Mouse (Mus musculus): ENCODE data around the gene Pdk1. TPM values are rescaled to one million over a fixed set of nuclear protein-coding genes. Genes with fewer than 3 reads are reported as not detected.

Pdk1 gene
- total RNA-seq (2021) = 10 to 100 TPM; 44.8 to 52.9 TPM
- long read RNA-seq, experiment 1, full-length matches to known transcripts = 24 of 34 reads
- long read RNA-seq, experiment 1, partial matches to known transcripts = 6 of 34 reads
- long read RNA-seq, experiment 1, other reads (novel, unspliced or antisense) = 4 of 34 reads
- long read RNA-seq, experiment 2, full-length matches to known transcripts = 18 of 28 reads
- long read RNA-seq, experiment 2, partial matches to known transcripts = 4 of 28 reads
- long read RNA-seq, experiment 2, other reads (novel, unspliced or antisense) = 6 of 28 reads

DNA sequence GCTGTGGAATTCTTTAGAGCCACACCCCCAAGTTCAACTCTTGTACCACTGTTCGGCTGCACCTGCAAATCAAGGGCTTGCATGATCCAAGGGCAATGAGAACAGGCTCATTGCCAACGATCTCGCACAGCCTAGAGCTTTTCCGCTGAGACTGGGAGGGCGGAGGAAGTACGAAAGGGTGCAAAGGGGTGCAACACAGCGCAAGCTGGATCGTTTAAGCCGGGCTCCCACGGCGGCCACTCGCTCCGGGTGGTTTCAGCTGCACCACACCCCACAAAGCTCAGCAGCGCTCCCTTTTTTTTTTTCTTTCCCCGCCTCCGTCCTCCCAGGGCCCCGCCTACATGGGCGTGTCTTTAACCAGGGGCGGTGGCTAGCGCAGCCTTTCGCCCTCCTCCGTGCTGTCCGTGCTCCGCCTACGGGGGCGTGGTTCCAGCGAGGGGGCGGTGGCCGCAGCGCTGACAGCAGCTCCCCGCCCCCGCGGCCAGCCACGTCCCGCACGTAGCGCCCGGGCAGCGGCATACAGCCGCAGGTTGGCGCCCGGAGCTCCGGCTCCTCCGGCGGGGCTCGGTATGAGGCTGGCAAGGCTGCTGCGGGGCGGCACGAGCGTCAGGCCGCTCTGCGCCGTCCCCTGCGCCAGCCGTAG is at the start of gene Pdk1:
Gene Pdk1, plus strand, starts transcription at position 424 of the 643 bp plus-strand sequence.
- peak; percentile 97 to 98 for DNase-seq (ENCODE audit: low spot score in 2 of 2)

DNA sequence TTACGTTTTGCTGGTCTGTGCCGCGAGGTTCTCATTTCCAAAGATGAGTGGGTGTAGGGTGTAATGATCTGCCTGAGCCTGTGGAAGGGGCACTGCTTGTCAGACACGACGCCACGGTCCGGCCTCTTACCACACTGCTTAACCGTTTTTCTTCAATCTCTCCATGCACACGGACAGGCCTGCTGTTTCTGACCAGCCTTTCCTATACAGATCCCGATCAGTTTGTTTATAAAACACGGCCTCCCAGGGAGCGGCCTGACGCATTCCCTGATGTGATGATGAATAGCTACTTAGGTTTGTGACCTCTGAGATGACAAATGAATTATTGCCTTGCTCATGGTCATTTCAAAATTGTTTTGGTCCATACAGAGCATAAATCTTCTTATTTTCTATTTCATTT is 48.9 kb upstream of the Pdk1 start:
- DNase-seq (ENCODE audit: low spot score in 2 of 2) = no peak

DNA sequence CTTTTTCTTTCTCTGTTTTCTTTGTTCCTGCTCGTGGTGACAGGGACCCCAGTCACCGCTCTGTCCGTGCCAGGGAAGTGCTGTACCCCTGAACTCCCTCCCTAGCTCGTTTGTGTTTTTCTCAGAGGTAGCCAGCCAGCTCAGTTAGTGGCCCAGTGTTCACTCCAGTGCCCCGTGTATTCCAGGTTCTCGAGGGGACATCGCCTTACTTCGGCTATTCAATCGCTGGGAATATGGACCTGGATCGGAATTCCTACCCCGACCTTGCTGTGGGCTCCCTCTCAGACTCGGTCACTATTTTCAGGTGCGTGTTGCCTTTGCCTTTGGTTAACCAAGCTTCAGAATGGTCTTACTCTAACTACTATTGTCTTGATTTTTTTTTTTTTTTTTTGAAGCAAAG is 45.3 kb upstream of the Pdk1 start:
- no peak for DNase-seq (ENCODE audit: low spot score in 2 of 2)

DNA sequence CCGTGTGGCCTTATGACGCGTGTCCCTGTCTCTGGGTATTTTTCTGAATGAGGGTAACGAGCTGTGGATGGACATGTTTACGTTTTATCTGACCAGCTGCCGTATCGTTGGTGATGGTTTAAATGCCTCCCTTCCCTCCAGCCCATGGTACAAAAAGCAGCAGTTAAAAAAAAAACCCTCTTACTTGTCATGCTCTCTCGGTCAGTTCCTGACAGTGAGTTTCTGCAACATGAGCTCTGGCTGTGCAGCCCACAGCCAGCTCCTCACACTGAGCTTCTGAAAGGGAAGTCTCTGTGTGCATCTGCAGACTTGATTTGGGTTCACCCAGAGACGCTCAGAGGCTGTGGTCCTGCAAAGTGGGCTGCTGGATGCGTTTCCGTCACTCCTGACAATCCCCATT is 44.1 kb upstream of the Pdk1 start:
- DNase-seq (ENCODE audit: low spot score in 2 of 2) = no peak

DNA sequence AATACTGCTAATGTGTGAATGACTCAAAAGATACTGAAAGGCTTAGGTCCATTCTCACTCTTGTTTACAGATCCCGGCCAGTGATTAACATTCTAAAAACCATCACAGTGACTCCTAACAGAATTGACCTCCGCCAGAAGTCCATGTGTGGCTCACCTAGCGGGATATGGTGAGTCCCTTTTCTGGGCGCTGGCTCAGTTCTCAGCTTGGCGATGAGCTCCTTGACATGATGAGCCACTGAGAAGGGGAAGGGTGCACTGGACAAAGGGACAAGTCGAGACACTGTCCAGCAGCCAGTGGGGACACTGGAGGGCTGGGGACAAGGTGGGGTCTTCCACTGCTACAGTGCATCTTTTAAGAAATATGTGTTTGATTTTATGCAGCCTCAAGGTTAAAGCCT is 39.4 kb upstream of the Pdk1 start:
- DNase-seq (ENCODE audit: low spot score in 2 of 2) = no peak

DNA sequence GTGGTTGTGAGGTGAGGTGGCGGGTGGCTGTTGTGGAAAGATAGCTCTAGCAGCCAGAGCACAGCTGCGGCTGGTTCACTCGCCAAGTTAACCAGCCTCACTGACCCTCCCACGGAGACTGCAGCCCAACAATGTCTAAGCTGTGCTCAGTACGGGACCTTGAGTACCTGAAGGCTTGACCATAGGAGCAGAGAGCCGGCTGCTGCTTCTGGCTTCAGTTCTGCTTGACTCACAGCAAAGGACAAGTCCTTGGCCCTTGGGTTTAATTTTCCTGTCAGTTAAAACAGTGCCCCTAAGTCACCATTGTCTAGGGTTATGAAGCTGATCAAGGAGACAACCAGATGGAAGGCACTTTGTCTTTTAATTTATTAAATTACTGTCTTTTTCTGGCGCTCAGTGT is 38.7 kb upstream of the Pdk1 start:
- no peak for DNase-seq (ENCODE audit: low spot score in 2 of 2)

DNA sequence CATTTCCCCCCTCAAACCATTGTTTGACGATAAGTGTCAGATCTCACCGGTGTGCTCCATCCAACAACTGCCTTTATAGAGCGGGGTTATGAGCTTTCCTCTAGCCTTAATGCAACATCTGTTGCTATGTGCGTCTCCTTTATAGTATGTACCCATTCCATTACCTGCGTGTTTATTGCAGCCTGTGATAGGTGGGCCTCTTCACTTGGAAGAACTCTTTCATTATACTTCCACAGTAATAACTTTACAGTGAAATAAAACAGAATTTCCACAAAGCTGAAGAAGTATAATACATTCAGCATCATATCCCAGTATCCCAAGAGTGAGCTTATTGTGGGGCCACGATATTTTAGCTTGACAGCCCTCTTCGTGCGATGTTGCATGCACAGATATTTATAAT is 37.5 kb upstream of the Pdk1 start:
- no peak for DNase-seq (ENCODE audit: low spot score in 2 of 2)

DNA sequence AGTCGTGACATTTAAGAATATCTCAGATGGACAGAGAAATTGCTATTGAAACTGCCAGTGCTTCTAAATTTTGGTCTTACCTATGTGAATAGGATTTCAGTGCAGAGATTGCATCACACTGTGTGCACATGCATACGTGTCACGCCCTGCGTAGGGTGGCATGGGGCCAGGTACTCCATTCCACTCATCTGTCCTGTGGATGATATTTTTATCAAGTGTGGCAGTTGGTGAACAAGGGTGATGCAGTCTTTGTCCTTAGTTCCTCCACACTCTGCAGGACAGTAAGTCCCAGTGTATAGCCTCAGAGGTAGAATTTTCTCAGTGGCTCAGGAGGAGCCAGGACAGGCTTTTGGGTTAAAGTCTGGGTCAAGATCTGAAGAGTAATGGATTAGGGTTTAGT is 36.8 kb upstream of the Pdk1 start:
- no peak for DNase-seq (ENCODE audit: low spot score in 2 of 2)

DNA sequence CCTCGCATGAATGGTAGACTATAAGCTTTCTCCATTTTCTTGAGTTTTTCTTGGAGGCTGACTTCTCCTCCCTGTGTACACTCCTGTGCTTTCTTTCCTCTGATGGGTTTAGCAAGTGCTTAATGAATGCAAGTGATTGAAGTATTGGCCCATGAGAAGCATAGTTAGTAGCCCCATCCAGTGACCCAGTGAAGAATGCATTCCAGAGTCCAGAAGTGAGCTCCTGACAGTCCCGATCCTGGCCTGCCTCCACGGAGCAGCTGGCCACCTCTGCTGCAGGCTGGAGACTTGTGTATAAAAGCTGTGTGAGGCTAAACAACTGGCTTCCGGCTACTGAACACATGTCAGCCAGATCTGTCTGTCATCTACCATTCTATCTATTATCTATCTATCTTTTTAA is 35.8 kb upstream of the Pdk1 start:
- DNase-seq (ENCODE audit: low spot score in 2 of 2) = no peak

DNA sequence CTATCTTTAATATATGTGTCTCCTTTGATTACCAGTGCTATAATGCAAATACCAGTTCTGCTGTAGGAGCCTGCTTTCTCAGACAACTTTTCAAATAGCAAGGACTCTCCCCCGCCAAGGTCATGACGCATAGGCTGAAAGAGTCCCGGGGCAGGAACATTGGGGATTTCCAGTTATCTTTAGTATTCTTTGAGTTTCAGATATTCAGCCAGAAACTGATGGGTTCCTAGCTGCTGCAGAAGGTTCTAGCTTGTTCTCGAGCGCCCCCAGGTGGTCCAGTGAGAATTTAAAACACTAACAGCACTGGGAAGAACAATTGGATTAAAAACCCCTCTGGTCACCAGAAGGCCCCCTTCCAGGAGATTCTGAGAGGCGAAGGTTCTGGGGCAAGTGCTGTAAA is 35.2 kb upstream of the Pdk1 start:
- peak; percentile 72 to 83 for DNase-seq (ENCODE audit: low spot score in 2 of 2)

DNA sequence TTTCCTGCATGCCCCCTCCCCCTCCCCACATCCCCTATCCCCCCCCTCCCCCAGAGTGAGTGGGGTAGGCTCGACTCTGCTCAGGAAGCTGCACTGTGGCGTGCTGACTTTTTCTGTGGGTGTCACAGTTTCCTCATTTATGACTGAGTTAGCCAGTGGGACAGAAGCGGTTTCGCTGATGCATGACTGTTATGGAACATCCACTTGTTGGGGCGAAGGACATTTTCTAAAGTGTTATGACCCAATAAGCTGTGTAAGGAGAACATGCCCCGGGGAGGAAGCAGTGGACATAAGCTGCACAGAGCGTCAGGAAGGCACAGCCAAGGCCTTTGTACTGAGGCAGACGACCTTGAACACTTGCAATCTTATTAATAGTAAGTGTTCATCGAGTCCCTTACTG is 29.7 kb upstream of the Pdk1 start:
- no peak for DNase-seq (ENCODE audit: low spot score in 2 of 2)

DNA sequence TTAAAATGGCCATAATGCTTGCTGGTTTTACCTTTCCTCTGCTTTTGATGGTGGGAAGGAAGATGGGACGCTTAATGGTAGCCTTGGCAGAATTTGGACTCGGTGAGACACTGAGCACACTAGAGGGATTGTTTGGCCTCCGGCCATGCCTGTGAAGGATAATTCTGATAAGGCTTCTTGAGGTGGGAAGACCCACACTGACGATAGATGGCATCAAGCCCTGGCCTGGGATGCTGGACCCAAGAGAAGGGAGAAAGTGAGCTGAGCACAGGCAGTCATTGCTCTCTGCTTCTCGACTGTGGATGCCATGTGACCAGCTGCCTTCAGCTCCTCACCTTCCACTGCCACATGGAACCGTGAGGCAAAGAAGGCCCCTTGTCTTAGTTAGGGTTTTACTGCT is 28.1 kb upstream of the Pdk1 start:
- DNase-seq (ENCODE audit: low spot score in 2 of 2) = no peak

DNA sequence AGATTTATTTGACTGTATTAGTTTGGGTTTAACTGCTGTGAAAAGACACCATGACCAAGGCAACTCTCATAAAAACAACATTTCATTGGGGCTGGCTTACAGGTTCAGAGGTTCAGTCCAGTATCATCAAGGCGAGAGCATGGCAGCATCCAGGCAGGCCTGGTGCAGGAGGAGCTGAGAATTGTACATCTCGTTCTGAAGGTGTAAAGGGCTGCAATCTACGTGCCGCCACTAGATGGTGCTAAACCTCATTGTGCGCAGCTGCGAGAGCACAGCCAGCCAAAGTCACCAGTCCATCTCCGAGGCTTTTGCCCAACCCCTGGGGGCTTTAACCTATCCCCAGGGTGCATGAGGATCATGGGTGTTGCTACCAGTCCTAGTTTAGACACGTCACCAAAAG is 20.9 kb upstream of the Pdk1 start:
- DNase-seq (ENCODE audit: low spot score in 2 of 2) = peak; percentile 47 to 68

DNA sequence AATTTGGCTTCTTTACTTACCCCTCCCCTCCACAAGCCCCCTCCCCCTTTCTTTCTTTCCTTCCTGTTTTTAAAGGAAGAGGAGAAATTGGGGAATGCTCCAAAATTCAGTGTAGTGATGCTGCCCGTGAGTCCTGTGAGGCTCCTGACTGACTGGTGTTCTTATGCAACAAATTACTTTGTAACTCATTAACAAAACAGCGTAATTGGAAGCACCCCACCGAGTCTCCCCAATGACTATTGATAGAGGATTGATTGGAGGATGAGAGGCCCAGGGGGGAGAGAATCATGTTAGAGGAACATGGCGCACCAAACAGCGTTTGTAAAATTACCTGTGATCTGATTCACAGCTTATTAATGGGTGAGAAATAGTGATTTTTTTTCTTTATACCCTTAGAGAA is 17.9 kb upstream of the Pdk1 start:
- no peak for DNase-seq (ENCODE audit: low spot score in 2 of 2)

DNA sequence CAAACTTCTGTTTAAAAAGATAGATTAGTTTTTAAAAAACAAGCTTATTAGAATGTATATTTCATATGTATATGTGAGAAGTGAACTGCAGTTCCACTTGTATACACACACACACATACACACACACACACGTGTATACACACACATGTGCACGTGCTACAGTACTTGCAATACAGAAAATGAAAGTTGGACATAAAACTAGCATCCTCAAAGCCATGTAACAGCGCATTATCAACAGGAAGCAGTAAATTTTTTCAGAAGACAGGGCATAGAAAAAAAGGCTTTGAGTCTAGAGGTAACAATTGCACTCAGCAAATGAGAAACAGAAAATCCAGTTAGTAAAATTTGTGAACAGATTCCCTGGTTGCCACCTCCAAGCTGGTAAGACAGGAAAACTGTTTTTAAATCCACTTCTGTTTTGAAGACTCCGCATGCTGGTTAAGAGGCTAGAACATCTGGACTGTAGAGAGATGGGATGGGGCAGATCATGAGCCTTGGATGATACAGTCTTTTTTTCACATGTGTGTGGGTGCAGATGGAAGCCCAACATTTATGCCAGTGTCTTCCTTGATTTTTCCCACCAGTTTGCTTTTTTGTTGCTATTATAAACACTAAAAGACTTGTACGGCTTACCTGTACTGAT is 9.4 kb upstream of the Pdk1 start:
- no peak for DNase-seq (ENCODE audit: low spot score in 2 of 2)

DNA sequence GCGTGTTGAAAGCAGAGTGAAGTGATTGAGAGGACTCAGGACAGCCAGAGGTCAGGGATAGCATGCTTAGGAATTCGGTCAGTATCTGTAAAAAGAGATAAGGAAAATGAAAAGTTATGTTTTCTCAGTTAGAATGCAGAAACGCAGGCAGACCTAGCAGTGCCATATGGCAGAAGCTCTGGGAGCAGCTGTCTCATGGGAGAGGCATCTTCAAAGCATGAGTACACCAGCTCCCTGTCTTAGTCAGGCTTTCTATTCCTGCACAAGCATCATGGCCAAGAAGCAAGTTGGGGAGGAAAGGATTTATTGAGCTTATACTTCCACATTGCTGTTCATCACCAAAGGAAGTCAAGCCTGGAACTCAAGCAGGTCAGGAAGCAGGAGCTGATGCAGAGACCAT is 8.0 kb upstream of the Pdk1 start:
- peak; percentile 72 to 80 for DNase-seq (ENCODE audit: low spot score in 2 of 2)

DNA sequence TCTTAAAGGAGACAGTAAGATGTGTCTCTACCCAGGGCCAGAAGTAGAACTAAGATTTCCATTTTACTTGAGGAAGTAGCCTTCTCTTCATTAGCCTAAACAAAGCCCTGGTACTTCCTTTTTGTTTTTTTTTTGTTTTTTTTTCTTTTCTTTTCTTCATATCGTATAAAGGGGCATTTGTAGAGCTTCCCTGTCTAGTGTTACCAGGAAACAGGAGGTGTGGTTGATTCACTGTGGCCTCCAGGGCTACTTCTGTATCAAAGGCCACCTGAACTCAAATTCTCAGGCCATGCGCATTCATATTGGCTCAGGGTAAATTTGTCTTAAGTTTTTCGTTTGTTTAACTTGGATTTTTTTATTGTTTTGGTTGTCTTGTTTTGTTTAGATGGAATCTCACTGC is 7.1 kb upstream of the Pdk1 start:
- no peak for DNase-seq (ENCODE audit: low spot score in 2 of 2)

DNA sequence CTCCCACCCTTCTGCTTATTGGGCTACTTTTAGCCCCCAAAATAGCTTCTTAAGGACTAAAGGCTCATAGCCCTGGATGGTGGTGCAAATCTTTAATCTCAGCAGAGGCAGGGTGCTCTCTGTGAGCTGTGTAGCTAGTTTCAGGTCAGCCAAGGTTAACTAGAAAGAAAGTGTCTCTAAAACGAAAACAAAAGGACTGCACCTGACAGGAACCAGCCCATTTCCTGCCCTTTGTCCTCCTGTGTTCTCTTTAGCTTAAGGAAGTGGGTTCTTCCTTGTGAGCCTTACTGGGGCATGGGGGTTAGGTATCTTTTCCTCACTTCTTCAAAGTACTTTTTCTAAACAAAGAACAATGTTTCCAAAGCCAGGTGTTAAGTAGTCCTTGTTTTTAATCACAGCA is 6.5 kb upstream of the Pdk1 start:
- no peak for DNase-seq (ENCODE audit: low spot score in 2 of 2)

DNA sequence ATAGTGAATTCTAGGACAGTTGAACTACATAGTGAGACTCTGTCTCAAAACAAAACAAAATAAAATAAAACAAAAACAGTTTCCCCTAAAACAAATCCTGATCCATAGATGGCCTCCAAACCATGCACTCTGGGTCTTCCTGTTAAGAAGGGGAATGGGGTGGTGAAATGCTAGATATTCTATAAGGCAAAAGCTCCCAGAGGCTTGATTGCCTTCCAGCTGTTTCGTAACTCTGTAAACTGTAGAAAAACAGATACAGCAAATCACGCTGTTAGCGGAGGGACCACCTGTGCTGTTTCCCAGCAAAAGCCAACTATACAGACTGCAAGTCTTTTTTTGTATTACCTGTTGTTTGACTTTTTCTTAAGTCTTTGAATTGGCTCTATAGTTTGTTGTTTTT is 6.0 kb upstream of the Pdk1 start:
- DNase-seq (ENCODE audit: low spot score in 2 of 2) = no peak

DNA sequence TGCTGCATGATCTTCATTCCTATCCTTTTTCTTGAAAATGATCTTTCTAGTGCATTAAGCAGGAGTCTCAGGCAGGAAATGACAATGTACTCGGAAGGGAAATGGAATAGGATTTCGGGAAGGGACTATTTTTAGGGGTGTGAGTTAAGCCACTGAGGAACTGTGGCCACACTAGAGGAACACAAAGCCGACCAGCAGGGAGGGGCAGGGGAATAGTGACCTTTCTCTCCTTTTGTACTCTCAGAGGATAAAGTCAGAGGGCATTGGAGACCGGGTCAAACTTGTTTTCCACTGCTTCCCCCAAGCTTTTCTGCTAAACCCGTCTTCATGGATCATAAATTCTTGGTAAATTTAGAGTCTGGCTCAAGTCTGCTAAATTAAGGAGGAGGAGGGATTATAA is 5.5 kb upstream of the Pdk1 start:
- no peak for DNase-seq (ENCODE audit: low spot score in 2 of 2)

DNA sequence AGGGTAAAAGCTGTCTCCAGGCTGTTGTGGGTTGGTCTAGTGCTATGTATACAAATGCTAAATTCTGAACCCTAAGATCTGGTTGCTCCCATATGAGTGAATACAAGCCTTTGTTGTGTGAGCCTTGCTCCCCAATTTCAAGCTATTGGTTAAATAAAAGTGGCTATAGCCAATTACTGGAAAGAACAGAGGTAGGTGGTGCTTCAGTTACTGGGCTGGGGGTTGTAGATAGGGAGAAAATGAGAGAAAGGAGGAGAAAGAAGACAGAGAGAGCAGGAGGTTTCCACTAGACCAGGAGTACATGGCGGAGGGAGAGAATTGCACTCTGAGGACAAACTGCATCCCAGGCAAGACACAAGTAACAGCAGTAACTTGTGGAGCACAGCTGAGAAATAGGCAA is 4.8 kb upstream of the Pdk1 start:
- no peak for DNase-seq (ENCODE audit: low spot score in 2 of 2)

DNA sequence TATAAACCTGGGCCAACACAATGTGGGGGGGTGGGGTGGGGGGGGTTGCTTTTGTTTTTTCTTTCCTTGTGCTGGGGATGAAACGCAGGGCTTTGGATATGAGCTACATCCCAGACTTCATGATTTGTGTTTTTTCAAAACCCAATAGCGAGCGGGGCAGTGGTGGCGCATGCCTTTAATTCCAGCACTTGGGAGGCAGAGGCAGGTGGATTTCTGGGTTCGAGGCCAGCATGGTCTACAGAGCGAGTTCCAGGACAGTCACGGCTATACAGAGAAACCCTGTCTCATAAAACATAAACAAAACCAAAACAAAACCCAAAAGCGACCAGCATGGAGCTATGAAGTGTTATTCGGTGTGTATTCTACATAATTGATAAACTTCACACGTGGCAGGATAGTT is 883 bp upstream of the Pdk1 start:
- DNase-seq (ENCODE audit: low spot score in 2 of 2) = no peak

Data from left cerebral cortex, adult 18-20 months (tissue).